Mouse (Mus musculus) thymus, adult 2 months (tissue): Measurements from ENCODE around the gene Glg1. TPM values are rescaled to one million over a fixed set of nuclear protein-coding genes. Genes with fewer than 3 reads are reported as not detected.
A peak's percentile ranks its signal among the peaks of the same experiment; 100 is the strongest.
"Not testable (repeated sequence)": the region's sequence is repeated elsewhere in the genome, so short reads cannot be mapped to it uniquely, and the experiment has no call there.

Experiments used
- DNase-seq: peaks from one replicate; pipeline ENCODE4 v3.0.0; 2021
- H3K27ac ChIP-seq: fragments of 200-500 bp; 2 replicates; pipeline ENCODE4 v1.5.1; 2012; ENCODE audit warnings: low read length, control low read depth; ENCODE audit not compliant: control insufficient read depth, insufficient read depth
- H3K27me3 ChIP-seq: fragments of 200-500 bp; 2 replicates; pipeline ENCODE4 v1.6.1; 2012; ENCODE audit warnings: mild to moderate bottlenecking, low read length, moderate library complexity, mixed read lengths; ENCODE audit not compliant: control insufficient read depth, insufficient read depth
- H3K36me3 ChIP-seq: fragments of 200-500 bp; 2 replicates; pipeline ENCODE4 v1.6.1; 2012; ENCODE audit warnings: mild to moderate bottlenecking, low read length, moderate library complexity; ENCODE audit not compliant: control insufficient read depth, insufficient read depth
- H3K4me1 ChIP-seq: fragments of 200-500 bp; replicated peaks from 2 replicates; pipeline ENCODE4 v1.6.1; 2012; ENCODE audit warnings: low read length; ENCODE audit not compliant: control insufficient read depth, insufficient read depth
- H3K4me3 ChIP-seq: fragments of 200-500 bp; 2 replicates; pipeline ENCODE4 v1.5.1; 2012; ENCODE audit warnings: mild to moderate bottlenecking, low read length, control low read depth, moderate library complexity; ENCODE audit not compliant: control insufficient read depth, insufficient read depth
- CTCF ChIP-seq: fragments of 200-500 bp; IDR thresholded peaks from 2 replicates; pipeline ENCODE4 v1.5.1; 2012; ENCODE audit warnings: mild to moderate bottlenecking, control low read depth, low read length, moderate library complexity, borderline replicate concordance; ENCODE audit not compliant: control insufficient read depth, poor library complexity, insufficient read depth; ENCODE audit errors: extremely low read depth
- POLR2A ChIP-seq: fragments of 200-500 bp; IDR thresholded peaks from 2 replicates; pipeline ENCODE4 v1.6.1; 2012; ENCODE audit warnings: mild to moderate bottlenecking, low read length, control low read depth, moderate library complexity; ENCODE audit not compliant: control insufficient read depth, poor library complexity, insufficient read depth; ENCODE audit errors: extremely low read depth
- WGBS: fragments of 180-500 bp; shearing (Covaris S2); methylation state at CpG from one replicate; pipeline ENCODE4 v1.1.7; 2018; 5-methylcytosine and 5-hydroxymethylcytosine counted together
- polyA plus RNA-seq: library from polyadenylated mRNA; depleted of rRNA; stranded (reverse); fragments of >200 nt; gene quantifications from 2 replicates; pipeline ENCODE4 v1.2.3, GENCODE M21; 2012

The Glg1 gene
- polyA plus RNA-seq, 1 experiment = 45.3 TPM

GRCm38 (mm10) chr8:111157617-111158016 is 101.4 kb downstream of the Glg1 start:
- Histone ChIP-seq H3K27ac (no peak overlapping the region), H3K4me3 (no peak overlapping the region), H3K4me1 (no peaks in the 10 kb centered on the region), H3K36me3 (peaks cover 34% of the 10 kb centered on the region), H3K27me3 (no peaks in the 10 kb centered on the region)
- peak; percentile 49 for DNase-seq
- WGBS = 75% methylated on average over 14 of the region's 14 CpGs
- TF ChIP-seq CTCF (peak; percentile 74), POLR2A (no peak)

- H3K36me3 ChIP-seq = peaks cover 20% of the 10 kb centered on the region
Measured at GRCm38 (mm10) chr8:111155721-111156436, 103.1 kb downstream of the Glg1 start.

GRCm38 (mm10) chr8:111145460-111146012 is 113.5 kb downstream of the Glg1 start:
- H3K27me3 ChIP-seq, H3K4me1 ChIP-seq, H3K27ac ChIP-seq, H3K36me3 ChIP-seq: not testable (repeated sequence)
- under 1% methylated on average over 74 of the region's 74 CpGs for WGBS
- peak; percentile 92 for DNase-seq
- peak overlapping the region; percentile 99 for H3K4me3 ChIP-seq

More at GRCm38 (mm10) chr8:111155721-111156436, 103.1 kb downstream of the Glg1 start:
- TF ChIP-seq CTCF (no peak), POLR2A (no peak)
- WGBS = 93% methylated on average over 8 of the region's 8 CpGs
- H3K4me3 ChIP-seq = no peak overlapping the region
- H3K4me1 ChIP-seq = no peaks in the 10 kb centered on the region
- no peak for DNase-seq
- no peaks in the 10 kb centered on the region for H3K27me3 ChIP-seq
- no peak overlapping the region for H3K27ac ChIP-seq

GRCm38 (mm10) chr8:111144901-111145459 is 114.0 kb downstream of the Glg1 start:
- peak overlapping the region; percentile 99 for H3K4me3 ChIP-seq
- not testable (repeated sequence) for H3K27me3 ChIP-seq, H3K4me1 ChIP-seq, H3K27ac ChIP-seq, H3K36me3 ChIP-seq
- WGBS = under 1% methylated on average over 63 of the region's 63 CpGs
- DNase-seq = peak; percentile 35

GRCm38 (mm10) chr8:111142521-111142920 is 116.5 kb downstream of the Glg1 start:
- peaks cover 12% of the 10 kb centered on the region; the same call in 1 of the 2 replicates for H3K36me3 ChIP-seq
- peaks cover 8% of the 10 kb centered on the region for H3K4me1 ChIP-seq
- H3K27ac ChIP-seq = no peak overlapping the region
- TF ChIP-seq CTCF (no peak), POLR2A (no peak)
- no peak overlapping the region for H3K4me3 ChIP-seq
- no peak for DNase-seq
- no peaks in the 10 kb centered on the region for H3K27me3 ChIP-seq

GRCm38 (mm10) chr8:111130756-111131155 is 128.3 kb downstream of the Glg1 start:
- Histone ChIP-seq H3K27me3 (no peaks in the 10 kb centered on the region), H3K4me1 (no peaks in the 10 kb centered on the region), H3K36me3 (peaks cover 57% of the 10 kb centered on the region), H3K4me3 (no peak overlapping the region), H3K27ac (no peak overlapping the region)
- 94% methylated on average over 2 of the region's 2 CpGs for WGBS
- no peak for TF ChIP-seq CTCF
- DNase-seq = no peak

- Histone ChIP-seq H3K4me1 (no peaks in the 10 kb centered on the region), H3K4me3 (no peak overlapping the region), H3K27me3 (no peaks in the 10 kb centered on the region), H3K36me3 (peaks cover 68% of the 10 kb centered on the region), H3K27ac (no peak overlapping the region)
- WGBS = 94% methylated on average over 3 of the region's 3 CpGs
- DNase-seq = no peak
- TF ChIP-seq POLR2A (no peak), CTCF (no peak)
Measured at GRCm38 (mm10) chr8:111119481-111119880, 139.5 kb downstream of the Glg1 start.
